Mouse (Mus musculus): ENCODE measurements around the gene Ergic1.

DNA sequence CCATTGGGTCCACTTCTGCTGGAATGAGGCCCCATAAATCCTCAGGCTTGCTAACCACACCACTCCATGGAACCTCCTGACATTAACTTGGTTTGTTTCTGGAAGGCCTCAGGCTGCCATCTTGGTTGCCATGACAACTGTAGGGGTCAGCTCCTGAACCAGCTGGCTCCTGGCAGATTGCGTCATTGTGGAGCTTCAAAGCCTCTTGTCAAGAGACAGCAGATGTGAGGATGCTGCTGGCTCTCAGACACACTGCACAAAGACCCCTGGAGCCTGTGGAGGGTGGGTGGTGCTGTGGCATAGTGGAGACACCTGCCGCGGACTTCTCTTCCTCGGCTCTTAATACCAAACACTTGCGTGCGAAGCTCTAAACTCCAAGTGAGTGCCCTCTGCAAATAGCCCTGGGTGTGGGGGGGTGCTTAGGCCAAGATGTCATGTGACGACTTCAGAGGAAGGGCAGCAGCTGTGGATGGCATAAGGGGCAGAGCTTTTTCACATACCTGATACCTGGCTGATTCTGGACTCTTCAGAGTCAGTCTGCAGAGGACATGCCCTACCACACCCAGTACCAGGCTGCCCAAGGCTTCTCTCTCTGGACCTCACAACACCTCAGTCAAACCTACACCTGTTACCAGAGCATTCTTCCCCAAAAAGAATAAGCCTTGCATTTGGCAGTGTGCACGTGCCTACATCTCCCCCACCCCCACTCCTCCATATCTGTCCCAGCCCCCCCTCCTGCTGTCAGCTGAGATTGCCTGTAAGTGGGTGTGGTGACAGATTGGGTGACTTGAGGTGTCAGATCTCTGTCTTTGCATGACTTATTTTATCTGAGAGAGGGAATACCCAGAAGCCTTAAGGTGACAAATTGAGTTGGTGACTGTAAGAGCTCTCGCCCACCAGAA is 83.5 kb downstream of the Ergic1 start:
- no peak for TF ChIP-seq GATA1 (IDR thresholded peaks at IDR 0.05; ENCODE audit: borderline replicate concordance, low read length)
- no peak for TF ChIP-seq FLI1 (IDR thresholded peaks at IDR 0.05; ENCODE audit: low read length)
